Mouse (Mus musculus): Measurements from ENCODE around the gene Aida.

- no peak for TF ChIP-seq CTCF (IDR thresholded peaks at IDR 0.05; ENCODE audit: borderline replicate concordance, insufficient read depth, low read depth, low read length)
- TF ChIP-seq POLR2A (IDR thresholded peaks at IDR 0.05; ENCODE audit: borderline replicate concordance, insufficient read depth, low read length) = no peak
Observed at GRCm38 (mm10) chr1:183362301-183362700, 65.9 kb downstream of the Aida start.
